Mouse (Mus musculus) testis, adult 2 months (tissue): ENCODE data around the gene Tmem158. TPM values are rescaled to one million over a fixed set of nuclear protein-coding genes. Genes with fewer than 3 reads are reported as not detected.

ENCODE experiments used
- H3K27ac ChIP-seq: fragments of 200-500 bp; 2 replicates; pipeline ENCODE4 v1.5.1; 2012; ENCODE audit warnings: low read depth, low read length; ENCODE audit not compliant: control insufficient read depth, insufficient read depth
- H3K27me3 ChIP-seq: fragments of 200-500 bp; 2 replicates; pipeline ENCODE4 v1.6.1; 2012; ENCODE audit warnings: mild to moderate bottlenecking, low read length, moderate library complexity; ENCODE audit not compliant: control insufficient read depth, insufficient read depth
- H3K36me3 ChIP-seq: fragments of 200-500 bp; 2 replicates; pipeline ENCODE4 v1.6.1; 2012; ENCODE audit warnings: mild to moderate bottlenecking, low read length; ENCODE audit not compliant: control insufficient read depth, insufficient read depth
- H3K4me1 ChIP-seq: fragments of 200-500 bp; 2 replicates; pipeline ENCODE4 v1.6.1; 2012; ENCODE audit warnings: low read length; ENCODE audit not compliant: control insufficient read depth, insufficient read depth
- H3K4me3 ChIP-seq: fragments of 200-500 bp; 2 replicates; pipeline ENCODE4 v1.5.1; 2012; ENCODE audit warnings: low read depth, mild to moderate bottlenecking, low read length, moderate library complexity, mixed read lengths; ENCODE audit not compliant: control insufficient read depth
- CTCF ChIP-seq: fragments of 200-500 bp; IDR thresholded peaks from 2 replicates; pipeline ENCODE4 v1.5.1; 2012; ENCODE audit warnings: low read depth, mild to moderate bottlenecking, inconsistent platforms, low read length, moderate library complexity; ENCODE audit not compliant: control insufficient read depth, insufficient read depth, insufficient replicate concordance
- POLR2A ChIP-seq: fragments of 200-500 bp; IDR thresholded peaks from 2 replicates; pipeline ENCODE4 v1.6.1; 2012; ENCODE audit warnings: low read depth, mild to moderate bottlenecking, inconsistent platforms, low read length, moderate library complexity; ENCODE audit not compliant: control insufficient read depth
- polyA plus RNA-seq: library from polyadenylated mRNA; depleted of rRNA; stranded (reverse); fragments of >200 nt; gene quantifications from 2 replicates; pipeline ENCODE4 v1.2.3, GENCODE M21; 2012

Gene Tmem158
- polyA plus RNA-seq, 1 experiment, result 0.26 TPM

GRCm38 (mm10) chr9:123247992-123248391, 12.6 kb downstream of the Tmem158 start:
- Histone ChIP-seq H3K36me3 (no peaks in the 10 kb centered on the region), H3K27ac (no peak overlapping the region), H3K4me3 (no peak overlapping the region), H3K4me1 (no peaks in the 10 kb centered on the region), H3K27me3 (no peaks in the 10 kb centered on the region)
- TF ChIP-seq CTCF (no peak), POLR2A (no peak)

GRCm38 (mm10) chr9:123245146-123245545, 15.4 kb downstream of the Tmem158 start:
- no peaks in the 10 kb centered on the region for H3K36me3 ChIP-seq
- H3K4me3 ChIP-seq, result no peak overlapping the region
- no peaks in the 10 kb centered on the region for H3K4me1 ChIP-seq
- TF ChIP-seq POLR2A (no peak), CTCF (no peak)
- H3K27me3 ChIP-seq, result no peaks in the 10 kb centered on the region
- H3K27ac ChIP-seq, result no peak overlapping the region

- Histone ChIP-seq H3K27me3 (no peaks in the 10 kb centered on the region), H3K4me1 (no peaks in the 10 kb centered on the region)
Observed at GRCm38 (mm10) chr9:123243988-123244387, 16.6 kb downstream of the Tmem158 start.

GRCm38 (mm10) chr9:123241191-123241590, 19.4 kb downstream of the Tmem158 start:
- Histone ChIP-seq H3K4me1 (0 out of 2 replicates have a peak, but pooled peaks cover 2% of the 10 kb centered on the region), H3K4me3 (no peak overlapping the region), H3K27me3 (no peaks in the 10 kb centered on the region), H3K36me3 (no peaks in the 10 kb centered on the region), H3K27ac (no peak overlapping the region)
- TF ChIP-seq CTCF (no peak), POLR2A (no peak)

More at GRCm38 (mm10) chr9:123243988-123244387, 16.6 kb downstream of the Tmem158 start:
- no peak overlapping the region for H3K27ac ChIP-seq
- TF ChIP-seq CTCF (no peak), POLR2A (no peak)
- H3K4me3 ChIP-seq, result no peak overlapping the region
- H3K36me3 ChIP-seq, result no peaks in the 10 kb centered on the region

- Histone ChIP-seq H3K27me3 (no peaks in the 10 kb centered on the region), H3K27ac (no peak overlapping the region), H3K4me3 (no peak overlapping the region), H3K36me3 (no peaks in the 10 kb centered on the region), H3K4me1 (0 out of 2 replicates have a peak, but pooled peaks cover 2% of the 10 kb centered on the region)
- TF ChIP-seq POLR2A (no peak), CTCF (no peak)
Observed at GRCm38 (mm10) chr9:123240751-123241150, 19.8 kb downstream of the Tmem158 start.

GRCm38 (mm10) chr9:123240271-123240670, 20.3 kb downstream of the Tmem158 start:
- no peak overlapping the region for H3K4me3 ChIP-seq
- no peak overlapping the region for H3K27ac ChIP-seq
- H3K4me1 ChIP-seq, result 0 out of 2 replicates have a peak, but pooled peaks cover 2% of the 10 kb centered on the region
- no peaks in the 10 kb centered on the region for H3K27me3 ChIP-seq
- no peaks in the 10 kb centered on the region for H3K36me3 ChIP-seq
- TF ChIP-seq CTCF (no peak), POLR2A (no peak)

DNA sequence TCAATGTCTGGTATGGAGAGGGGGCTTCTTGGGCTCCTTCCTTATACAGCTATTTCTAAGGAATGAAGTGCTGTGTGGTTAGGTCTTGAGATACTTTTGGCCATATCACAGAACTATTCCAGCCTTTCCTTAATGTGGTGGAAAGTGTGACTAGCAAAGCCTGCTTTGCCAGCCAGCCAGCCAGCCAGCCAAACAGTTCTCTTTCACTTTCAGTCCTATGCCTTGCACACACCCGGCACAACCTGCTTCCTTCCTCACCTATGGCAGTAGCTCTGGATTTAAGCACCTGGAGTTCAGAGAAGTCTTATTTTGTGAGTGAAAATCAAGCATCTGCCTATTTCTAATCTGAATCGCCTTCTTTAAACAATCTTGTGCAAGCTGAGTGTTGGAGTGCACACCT, 20.9 kb downstream of the Tmem158 start:
- H3K36me3 ChIP-seq, result no peaks in the 10 kb centered on the region
- no peak overlapping the region for H3K27ac ChIP-seq
- TF ChIP-seq CTCF (no peak), POLR2A (no peak)
- no peaks in the 10 kb centered on the region for H3K27me3 ChIP-seq
- 0 out of 2 replicates have a peak, but pooled peaks cover 2% of the 10 kb centered on the region for H3K4me1 ChIP-seq
- H3K4me3 ChIP-seq, result no peak overlapping the region

DNA sequence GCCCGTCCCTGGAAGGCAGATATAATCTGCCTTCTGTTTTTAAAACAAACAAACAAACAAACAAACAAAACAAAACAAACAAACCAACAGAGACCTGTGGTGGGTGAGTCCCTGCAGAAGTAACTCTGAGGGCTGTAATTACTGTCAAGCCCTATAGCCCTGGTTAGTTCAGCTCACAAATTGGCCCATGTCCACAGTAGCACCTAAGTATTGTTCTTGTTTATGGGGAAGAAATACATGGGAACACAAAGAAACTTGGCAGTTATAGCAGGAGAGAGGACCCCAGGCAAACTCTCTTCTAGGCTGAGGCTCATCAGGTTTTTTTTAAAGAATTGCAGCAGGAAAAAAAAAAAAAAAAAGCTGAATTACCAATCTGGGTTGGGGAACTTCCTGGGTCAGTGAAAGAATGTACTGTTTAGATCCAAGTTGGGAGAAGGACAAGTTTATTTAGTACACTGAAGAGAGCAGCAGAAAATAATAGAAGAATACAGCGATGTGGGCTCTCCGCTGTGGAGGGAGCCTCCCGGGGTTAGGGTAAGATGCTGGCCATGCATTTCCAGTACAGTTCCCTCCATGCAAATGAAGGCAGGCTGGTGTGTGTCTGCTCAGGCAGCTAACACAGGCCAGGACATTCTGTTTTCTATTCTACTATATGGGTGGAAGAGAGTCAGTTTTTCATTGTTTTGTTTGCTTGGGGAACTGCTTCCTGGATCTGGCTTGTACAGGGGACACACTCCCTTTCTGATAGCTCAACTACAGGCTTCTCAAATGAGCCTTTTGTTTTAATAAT, 22.1 kb downstream of the Tmem158 start:
- no peaks in the 10 kb centered on the region for H3K27me3 ChIP-seq
- no peak for TF ChIP-seq POLR2A
- TF ChIP-seq CTCF, result no peak
- H3K27ac ChIP-seq, result no peak overlapping the region
- no peak overlapping the region for H3K4me3 ChIP-seq
- H3K4me1 ChIP-seq, result 0 out of 2 replicates have a peak, but pooled peaks cover 2% of the 10 kb centered on the region
- no peaks in the 10 kb centered on the region for H3K36me3 ChIP-seq
